Mouse (Mus musculus) gastrocnemius, adult 2 months (tissue): Measurements from ENCODE around the gene Tpm4. TPM values are rescaled to one million over a fixed set of nuclear protein-coding genes. Genes with fewer than 3 reads are reported as not detected.

ENCODE experiments used
- DNase-seq: peaks from one replicate; pipeline ENCODE4 v3.0.0; 2022
- H3K27ac ChIP-seq: fragments of 200-600 bp; 2 replicates; pipeline ENCODE4 v1.8.1; 2022; ENCODE audit warnings: mild to moderate bottlenecking
- H3K4me3 ChIP-seq: fragments of 200-600 bp; 2 replicates; pipeline ENCODE4 v1.8.1; 2022; ENCODE audit warnings: mild to moderate bottlenecking, moderate library complexity
- CTCF ChIP-seq: fragments of 200-600 bp; IDR thresholded peaks from 2 replicates; pipeline ENCODE4 v1.8.1; 2022; ENCODE audit warnings: antibody characterized with exemption, mild to moderate bottlenecking, moderate library complexity
- intact Hi-C: fragments of 180-260 bp; cut with DNase I; formaldehyde crosslinking; loops from one replicate; pipeline ENCODE4 v1.15.1; 2025
- total RNA-seq, 2 experiments: library from RNA; stranded (reverse); gene quantifications; 2 replicates each; pipeline ENCODE4 v1.2.3; 2021

Tpm4 gene
- total RNA-seq, 2 experiments from 2014 or later: 22.2 to 44.0 TPM

- no peak for TF ChIP-seq CTCF
- no peak for DNase-seq
- intact Hi-C loops: no loop called here
Observed at GRCm38 (mm10) chr8:72169681-72170249, 35.0 kb downstream of the Tpm4 start.

GRCm38 (mm10) chr8:72177346-72177925, 42.7 kb downstream of the Tpm4 start:
- H3K4me3 ChIP-seq: no peak overlapping the region
- intact Hi-C loops: loop anchor here (5.0 kb wide), 1 partner anchor 45 kb away; no protein-coding TSS in a partner anchor
- TF ChIP-seq CTCF: peak; percentile 83
- DNase-seq: peak; percentile 74
- no peak overlapping the region for H3K27ac ChIP-seq

More at GRCm38 (mm10) chr8:72169681-72170249, 35.0 kb downstream of the Tpm4 start:
- no peak overlapping the region for H3K4me3 ChIP-seq
- H3K27ac ChIP-seq: no peak overlapping the region

GRCm38 (mm10) chr8:72183554-72184202, 48.9 kb downstream of the Tpm4 start:
- Histone ChIP-seq H3K4me3 (no peak overlapping the region), H3K27ac (no peak overlapping the region)
- no peak for DNase-seq
- no peak for TF ChIP-seq CTCF
- intact Hi-C loops: no loop called here

GRCm38 (mm10) chr8:72187793-72188331, 53.1 kb downstream of the Tpm4 start:
- no peak for TF ChIP-seq CTCF
- peak; percentile 42 for DNase-seq
- Histone ChIP-seq H3K27ac (no peak overlapping the region), H3K4me3 (no peak overlapping the region)
- intact Hi-C loops: no loop called here

GRCm38 (mm10) chr8:72189417-72190214, 54.8 kb downstream of the Tpm4 start, which contains the start of gene Hsh2d:
Hsh2d (plus strand) TSS chr8:72189638.
- H3K4me3 ChIP-seq: no peak within 1 kb of the TSS
- TF ChIP-seq CTCF: no peak
- no peak for DNase-seq
- H3K27ac ChIP-seq: no peak within 1 kb of the TSS
- intact Hi-C loops: no loop called here

- intact Hi-C loops: no loop called here
- TF ChIP-seq CTCF: no peak
- no peak for DNase-seq
- H3K27ac ChIP-seq: no peak overlapping the region
- no peak overlapping the region for H3K4me3 ChIP-seq
Observed at GRCm38 (mm10) chr8:72190215-72190539, 55.4 kb downstream of the Tpm4 start.

GRCm38 (mm10) chr8:72192065-72192464, 57.3 kb downstream of the Tpm4 start:
- no peak for DNase-seq
- Histone ChIP-seq H3K27ac (no peak overlapping the region), H3K4me3 (no peak overlapping the region)
- TF ChIP-seq CTCF: no peak
- intact Hi-C loops: no loop called here

- H3K4me3 ChIP-seq: no peak overlapping the region
- intact Hi-C loops: no loop called here
- TF ChIP-seq CTCF: no peak
- no peak overlapping the region for H3K27ac ChIP-seq
- no peak for DNase-seq
Observed at GRCm38 (mm10) chr8:72197997-72198396, 63.2 kb downstream of the Tpm4 start.

Other genes starting within 250 kb of the Tpm4 start
- 1 to 10 TPM; 2.8 to 4.2 TPM for gene Zfp882, start 226.4 kb upstream of the Tpm4 start, total RNA-seq
- 10 to 100 TPM; 19.7 to 20.5 TPM for gene Zfp617, start 226.3 kb upstream of the Tpm4 start, total RNA-seq
- gene Zfp961, start 183.9 kb upstream of the Tpm4 start, total RNA-seq: 1 to 10 TPM; 2.7 to 5.4 TPM
- under 1 TPM; 0.31 to 0.47 TPM for gene Cyp4f18, start 125.3 kb upstream of the Tpm4 start, total RNA-seq
- gene Olfr372, start 93.8 kb upstream of the Tpm4 start, total RNA-seq: not detected
- gene Olfr373, start 51.8 kb upstream of the Tpm4 start, total RNA-seq: not detected
- not detected for gene Olfr374, start 27.9 kb upstream of the Tpm4 start, total RNA-seq
- gene Rab8a, start 26.2 kb downstream of the Tpm4 start, total RNA-seq: 10 to 100 TPM; 10.4 to 11.4 TPM
- not detected for gene Hsh2d, start 54.7 kb downstream of the Tpm4 start, total RNA-seq
- not detected for gene Cib3, start 77.9 kb downstream of the Tpm4 start, total RNA-seq
- not detected for gene Gm11034, start 78.7 kb downstream of the Tpm4 start, total RNA-seq
- 1 to 10 TPM; 7.8 to 9.5 TPM for gene Fam32a, start 84.8 kb downstream of the Tpm4 start, total RNA-seq
- gene Ap1m1, start 105.0 kb downstream of the Tpm4 start, total RNA-seq: 10 to 100 TPM; 25.8 to 26.0 TPM
- gene Gm10282, start 170.3 kb downstream of the Tpm4 start, total RNA-seq: 1 to 10 TPM; 2.8 to 4.8 TPM
- 10 to 100 TPM in 1 of 2 experiments, 1 to 10 TPM in 1; 9.1 to 38.9 TPM for gene Klf2, start 184.1 kb downstream of the Tpm4 start, total RNA-seq